Mouse (Mus musculus) brown adipose tissue, adult 24 weeks (tissue): ENCODE measurements around the gene Pask. TPM values are rescaled to one million over a fixed set of nuclear protein-coding genes. Genes with fewer than 3 reads are reported as not detected.

ENCODE experiments used
- H3K27ac ChIP-seq: fragments of 200-500 bp; replicated peaks from 2 replicates; pipeline ENCODE4 v1.5.1; 2012; ENCODE audit warnings: low read depth, mild to moderate bottlenecking, low read length
- H3K4me1 ChIP-seq: fragments of 200-500 bp; 2 replicates; pipeline ENCODE4 v1.6.1; 2012; ENCODE audit warnings: low read length, mixed read lengths; ENCODE audit not compliant: control insufficient read depth, insufficient read depth, insufficient read length
- H3K4me3 ChIP-seq: fragments of 200-500 bp; 2 replicates; pipeline ENCODE4 v1.5.1; 2012; ENCODE audit warnings: low read depth, mild to moderate bottlenecking, low read length, moderate library complexity; ENCODE audit not compliant: insufficient read depth
- polyA plus RNA-seq: library from polyadenylated mRNA; stranded (reverse); fragments of >200 nt; gene quantifications from 2 replicates; pipeline ENCODE4 v1.2.4, GENCODE M21; 2012; ENCODE audit not compliant: missing spikeins, insufficient read depth, insufficient read length

Pask gene
- 0.42 TPM in 1 of 2 replicates, not detected in the other for polyA plus RNA-seq

- Histone ChIP-seq H3K27ac (no peak within 1 kb of the TSS), H3K4me3 (peak within 1 kb of the TSS; percentile 79), H3K4me1 (no peaks in the 10 kb centered on the region)
These were observed at the start of gene Pask, which contains the start of gene Ppp1r7 for GRCm38 (mm10) chr1:93342648-93343503. Gene Pask, minus strand, starts transcription at chr1:93343482. Gene Ppp1r7, plus strand, starts transcription at chr1:93342854.

- H3K4me1 ChIP-seq: no peaks in the 10 kb centered on the region
These were observed 45.6 kb upstream of the Pask start for GRCm38 (mm10) chr1:93388906-93389305.

GRCm38 (mm10) chr1:93387198-93387597 is 43.9 kb upstream of the Pask start:
- Histone ChIP-seq H3K27ac (no peak overlapping the region), H3K4me3 (no peak overlapping the region), H3K4me1 (no peaks in the 10 kb centered on the region)

More at GRCm38 (mm10) chr1:93388906-93389305, 45.6 kb upstream of the Pask start:
- Histone ChIP-seq H3K4me3 (no peak overlapping the region), H3K27ac (no peak overlapping the region)

- H3K4me1 ChIP-seq: no peaks in the 10 kb centered on the region
- H3K4me3 ChIP-seq: no peak overlapping the region
- H3K27ac ChIP-seq: no peak overlapping the region
These were observed 35.8 kb upstream of the Pask start for GRCm38 (mm10) chr1:93379117-93379516.

GRCm38 (mm10) chr1:93377307-93377706 is 34.0 kb upstream of the Pask start:
- no peak overlapping the region for H3K27ac ChIP-seq
- H3K4me3 ChIP-seq: no peak overlapping the region
- no peaks in the 10 kb centered on the region for H3K4me1 ChIP-seq

- Histone ChIP-seq H3K4me3 (no peak within 1 kb of the TSS), H3K4me1 (no peaks in the 10 kb centered on the region), H3K27ac (no peak within 1 kb of the TSS)
These were observed 30.4 kb upstream of the Pask start, which contains the start of gene Ano7 for GRCm38 (mm10) chr1:93373665-93374064. Gene Ano7, plus strand, starts transcription at chr1:93373930.

GRCm38 (mm10) chr1:93365641-93366040 is 22.4 kb upstream of the Pask start:
- Histone ChIP-seq H3K4me1 (no peaks in the 10 kb centered on the region), H3K4me3 (no peak overlapping the region), H3K27ac (no peak overlapping the region)

- no peak overlapping the region for H3K4me3 ChIP-seq
- H3K27ac ChIP-seq: no peak overlapping the region
These were observed 19.4 kb upstream of the Pask start for GRCm38 (mm10) chr1:93362661-93363060.

GRCm38 (mm10) chr1:93352724-93353123 is 9.4 kb upstream of the Pask start:
- H3K27ac ChIP-seq: no peak overlapping the region
- no peak overlapping the region for H3K4me3 ChIP-seq
- H3K4me1 ChIP-seq: no peaks in the 10 kb centered on the region

More at GRCm38 (mm10) chr1:93362661-93363060, 19.4 kb upstream of the Pask start:
- no peaks in the 10 kb centered on the region for H3K4me1 ChIP-seq

- Histone ChIP-seq H3K4me3 (no peak overlapping the region), H3K4me1 (no peaks in the 10 kb centered on the region), H3K27ac (no peak overlapping the region)
These were observed 6.4 kb upstream of the Pask start for GRCm38 (mm10) chr1:93349701-93350100.

- Histone ChIP-seq H3K4me3 (no peak overlapping the region), H3K4me1 (no peaks in the 10 kb centered on the region), H3K27ac (no peak overlapping the region)
These were observed 3.9 kb upstream of the Pask start for GRCm38 (mm10) chr1:93347176-93347575.

- Histone ChIP-seq H3K4me1 (no peaks in the 10 kb centered on the region), H3K27ac (no peak overlapping the region)
These were observed 294 bp upstream of the Pask start for GRCm38 (mm10) chr1:93343504-93344047.

GRCm38 (mm10) chr1:93334621-93335020 is 8.7 kb downstream of the Pask start:
- H3K4me3 ChIP-seq: no peak overlapping the region
- H3K4me1 ChIP-seq: no peaks in the 10 kb centered on the region
- H3K27ac ChIP-seq: no peak overlapping the region

More at GRCm38 (mm10) chr1:93343504-93344047, 294 bp upstream of the Pask start:
- H3K4me3 ChIP-seq: peak overlapping the region; percentile 79

- H3K27ac ChIP-seq: no peak overlapping the region
- no peaks in the 10 kb centered on the region for H3K4me1 ChIP-seq
- H3K4me3 ChIP-seq: no peak overlapping the region
These were observed 16.8 kb downstream of the Pask start for GRCm38 (mm10) chr1:93326446-93326845.

GRCm38 (mm10) chr1:93323973-93324372 is 19.3 kb downstream of the Pask start:
- Histone ChIP-seq H3K4me1 (no peaks in the 10 kb centered on the region), H3K4me3 (no peak overlapping the region), H3K27ac (no peak overlapping the region)
